ENCODE assay signal across 17 mouse cellular contexts in the genomic region with DNA sequence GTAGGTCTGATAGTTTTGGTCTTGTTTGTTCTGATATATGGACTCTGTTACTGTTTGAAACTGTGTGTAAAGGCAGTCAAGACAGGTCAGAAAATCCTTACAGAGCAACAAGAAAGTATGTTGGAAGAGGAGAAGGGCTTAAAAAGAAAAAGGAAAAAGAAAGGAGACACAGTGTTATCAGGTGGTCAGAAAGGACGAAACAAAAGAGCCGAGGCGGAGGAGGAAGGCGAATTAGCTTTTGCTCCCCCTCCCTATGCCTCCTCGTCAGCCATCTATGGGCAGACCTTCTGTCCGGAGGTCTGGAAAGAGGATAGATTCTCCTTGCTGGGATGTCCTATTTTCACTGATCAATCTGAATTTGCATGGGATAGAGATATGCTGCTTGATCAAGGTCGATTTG. TPM values are rescaled to one million over a fixed set of nuclear protein-coding genes. Genes with fewer than 3 reads are reported as not detected.
"Had no signal": no experiment of that assay in that cellular context is flagged by ENCODE, and none has a peak within 500 bp of the region (broad histone marks: within the 10 kb centered on the region; RNA-seq: fewer than 3 reads in every experiment).

No protein-coding gene starts in this region.

RNA-seq across cellular contexts. Expression of gene Olfr709-ps1, which starts 11.1 kb away (rescaled TPM):
- total RNA-seq: gastrocnemius, adult 18-20 months; gastrocnemius, adult 8-10 months; gastrocnemius, postnatal 25 days; gastrocnemius, postnatal 4 days; granulocyte monocyte progenitor cell, adult 5-6 weeks; heart, adult 18-20 months; heart, adult 8-10 months; heart, postnatal 10 days; heart, postnatal 25 days; hematopoietic stem cell, adult 5-6 weeks; hindbrain, postnatal 0 days; layer of hippocampus, adult 2 months; layer of hippocampus, postnatal 10 days; layer of hippocampus, postnatal 25 days; left cerebral cortex, adult 2 months; left cerebral cortex, postnatal 14 days had no signal

RNA-seq across cellular contexts. Expression of gene Olfr1532-ps1, which starts 13.2 kb away (rescaled TPM):
- total RNA-seq: gastrocnemius, adult 18-20 months; gastrocnemius, adult 8-10 months; gastrocnemius, postnatal 25 days; gastrocnemius, postnatal 4 days; granulocyte monocyte progenitor cell, adult 5-6 weeks; heart, adult 18-20 months; heart, adult 8-10 months; heart, postnatal 10 days; heart, postnatal 25 days; hematopoietic stem cell, adult 5-6 weeks; hindbrain, postnatal 0 days; layer of hippocampus, adult 2 months; layer of hippocampus, postnatal 10 days; layer of hippocampus, postnatal 25 days; left cerebral cortex, adult 2 months; left cerebral cortex, postnatal 14 days; left cerebral cortex, postnatal 36 days had no signal

RNA-seq across cellular contexts. Expression of gene Olfr707, which starts 19.9 kb away (rescaled TPM):
- total RNA-seq: gastrocnemius, adult 18-20 months; gastrocnemius, adult 8-10 months; gastrocnemius, postnatal 25 days; gastrocnemius, postnatal 4 days; granulocyte monocyte progenitor cell, adult 5-6 weeks; heart, adult 18-20 months; heart, adult 8-10 months; heart, postnatal 10 days; heart, postnatal 25 days; hematopoietic stem cell, adult 5-6 weeks; hindbrain, postnatal 0 days; layer of hippocampus, adult 2 months; layer of hippocampus, postnatal 10 days; layer of hippocampus, postnatal 25 days; left cerebral cortex, adult 2 months; left cerebral cortex, postnatal 14 days; left cerebral cortex, postnatal 36 days had no signal

RNA-seq across cellular contexts. Expression of gene Olfr710, which starts 27.2 kb away (rescaled TPM):
- total RNA-seq: gastrocnemius, adult 18-20 months; gastrocnemius, adult 8-10 months; gastrocnemius, postnatal 25 days; gastrocnemius, postnatal 4 days; granulocyte monocyte progenitor cell, adult 5-6 weeks; heart, adult 18-20 months; heart, adult 8-10 months; heart, postnatal 10 days; heart, postnatal 25 days; hematopoietic stem cell, adult 5-6 weeks; hindbrain, postnatal 0 days; layer of hippocampus, adult 2 months; layer of hippocampus, postnatal 10 days; layer of hippocampus, postnatal 25 days; left cerebral cortex, adult 2 months; left cerebral cortex, postnatal 14 days; left cerebral cortex, postnatal 36 days had no signal

RNA-seq across cellular contexts. Expression of gene Olfr706, which starts 33.0 kb away (rescaled TPM):
- total RNA-seq: gastrocnemius, adult 18-20 months; gastrocnemius, adult 8-10 months; gastrocnemius, postnatal 25 days; gastrocnemius, postnatal 4 days; granulocyte monocyte progenitor cell, adult 5-6 weeks; heart, adult 18-20 months; heart, adult 8-10 months; heart, postnatal 10 days; heart, postnatal 25 days; hematopoietic stem cell, adult 5-6 weeks; hindbrain, postnatal 0 days; layer of hippocampus, adult 2 months; layer of hippocampus, postnatal 10 days; layer of hippocampus, postnatal 25 days; left cerebral cortex, adult 2 months; left cerebral cortex, postnatal 14 days; left cerebral cortex, postnatal 36 days had no signal
